Mouse (Mus musculus) hindbrain, postnatal 0 days (tissue): ENCODE results near the gene Adamts4. TPM values are rescaled to one million over a fixed set of nuclear protein-coding genes. Genes with fewer than 3 reads are reported as not detected.

ENCODE experiments used
- ATAC-seq: fragments of 200-750 bp; cut with Nextera tagmentation; 2 replicates; pipeline ENCODE4 v1.8.0; 2017; ENCODE audit warnings: mild to moderate bottlenecking, moderate TSS enrichment, moderate library complexity
- DNase-seq: peaks from one replicate; pipeline ENCODE4 v3.0.0-alpha.2; 2015; ENCODE audit warnings: low spot score
- H3K27ac ChIP-seq: fragments of 300-500 bp; sonication (generic); 2 replicates; pipeline ENCODE4 v1.5.1; 2014; ENCODE audit warnings: mild to moderate bottlenecking
- H3K27me3 ChIP-seq: fragments of 300-500 bp; sonication (generic); 2 replicates; pipeline ENCODE4 v1.6.1; 2014; ENCODE audit warnings: low read length, mixed read lengths; ENCODE audit not compliant: insufficient read depth
- H3K36me3 ChIP-seq: fragments of 300-500 bp; sonication (generic); 2 replicates; pipeline ENCODE4 v1.6.1; 2014; ENCODE audit warnings: low read length, mixed read lengths; ENCODE audit not compliant: insufficient read depth
- H3K4me1 ChIP-seq: fragments of 300-500 bp; sonication (generic); 2 replicates; pipeline ENCODE4 v1.6.1; 2014; ENCODE audit warnings: antibody characterized with exemption, low read length, mixed read lengths; ENCODE audit not compliant: insufficient read depth
- H3K4me2 ChIP-seq: fragments of 300-500 bp; sonication (generic); 2 replicates; pipeline ENCODE4 v1.6.1; 2014; ENCODE audit warnings: low read depth, mild to moderate bottlenecking, low read length, moderate library complexity, mixed read lengths
- H3K4me3 ChIP-seq: fragments of 300-500 bp; sonication (generic); 2 replicates; pipeline ENCODE4 v1.5.1; 2014; ENCODE audit warnings: low read length
- H3K9ac ChIP-seq: fragments of 300-500 bp; sonication (generic); replicated peaks from 2 replicates; pipeline ENCODE4 v1.6.1; 2014; ENCODE audit warnings: mild to moderate bottlenecking, low read length, moderate library complexity, mixed read lengths
- H3K9me3 ChIP-seq: fragments of 300-500 bp; sonication (generic); 2 replicates; pipeline ENCODE4 v1.6.1; 2016; ENCODE audit warnings: low read length, mixed read lengths
- CTCF ChIP-seq: IDR thresholded peaks from 2 replicates; pipeline ENCODE4 v1.5.1; 2016; ENCODE audit warnings: antibody characterized with exemption, control low read depth, low read depth
- WGBS: fragments of 180-500 bp; shearing (Covaris S2); extraction: QIAGEN DNeasy Blood & Tissue Kit; methylation state at CpG from one replicate; pipeline ENCODE4 v1.1.7; 2014; 5-methylcytosine and 5-hydroxymethylcytosine counted together
- polyA plus RNA-seq: library from polyadenylated mRNA; unstranded; fragments of >200 nt; fragmentation: Nextera tagmentation; extraction: Ambion mirVana; gene quantifications from 2 replicates; pipeline ENCODE4 v1.2.1, GENCODE M21; 2015
- total RNA-seq: library from RNA; depleted of rRNA; stranded (reverse); fragments of >200 nt; gene quantifications from 2 replicates; pipeline ENCODE4 v1.2.3, GENCODE M21; 2014; rRNA removed

The Adamts4 gene
- total RNA-seq, result 7.4 and 8.9 TPM in 2 replicates
- 4.4 and 5.1 TPM in 2 replicates for polyA plus RNA-seq

DNA sequence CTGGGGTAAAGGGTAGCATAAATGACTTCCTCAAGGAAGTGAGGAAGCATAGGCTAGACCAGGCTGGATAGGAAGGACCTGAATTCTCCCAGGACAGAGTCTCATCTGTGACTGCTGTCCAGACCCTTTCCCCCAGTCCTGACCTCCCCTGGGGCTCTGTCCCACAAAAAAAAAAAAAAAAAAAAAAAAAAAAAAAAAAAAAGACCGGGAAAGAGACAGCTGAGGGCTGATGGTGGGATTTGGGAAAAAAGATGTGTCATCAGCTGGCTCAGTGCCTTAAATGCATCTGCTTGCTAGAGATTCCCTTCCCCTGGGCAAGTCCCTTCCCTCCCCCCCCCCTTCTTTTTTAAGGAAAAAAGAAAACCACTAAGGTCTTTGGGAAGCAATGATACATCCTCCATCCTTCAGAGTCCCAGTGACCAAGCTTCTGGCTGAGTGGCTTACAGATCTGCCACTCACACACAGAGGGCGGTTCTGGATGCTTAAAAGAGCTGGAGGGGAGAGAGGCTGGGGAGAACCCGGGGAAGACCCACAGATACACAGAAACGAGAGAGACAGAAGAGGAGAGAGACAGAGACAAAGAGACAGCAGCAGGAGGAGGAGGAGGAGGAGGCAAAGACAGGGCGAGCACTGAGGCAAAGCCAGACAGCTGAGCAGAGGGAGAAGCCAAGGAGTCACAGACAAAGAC lies at the start of gene Adamts4:
Gene Adamts4, plus strand, starts transcription at position 509 of the 688 bp plus-strand sequence.
- Histone ChIP-seq H3K27ac (peak within 1 kb of the TSS; percentile 64), H3K36me3 (no peaks in the 10 kb centered on the region), H3K9ac (peak within 1 kb of the TSS; percentile 24; the same call in 1 of the 2 replicates), H3K4me2 (peak within 1 kb of the TSS; percentile 58), H3K4me1 (peaks cover 29% of the 10 kb centered on the region), H3K9me3 (no peaks in the 10 kb centered on the region), H3K4me3 (peak within 1 kb of the TSS; percentile 20), H3K27me3 (no peaks in the 10 kb centered on the region)
- 7% methylated on average over 5 of the region's 5 CpGs for WGBS
- TF ChIP-seq CTCF, result no peak
- DNase-seq (peak; percentile 68), ATAC-seq (no peak)

GRCm38 (mm10) chr1:171200769-171201168 lies 49.5 kb upstream of the Adamts4 start:
- WGBS, result 95% methylated on average over 1 of the region's 1 CpGs
- Histone ChIP-seq H3K4me1 (no peaks in the 10 kb centered on the region), H3K9ac (no peak overlapping the region), H3K4me3 (no peak overlapping the region), H3K27ac (no peak overlapping the region), H3K36me3 (no peaks in the 10 kb centered on the region), H3K9me3 (no peaks in the 10 kb centered on the region), H3K4me2 (no peak overlapping the region), H3K27me3 (no peaks in the 10 kb centered on the region; the same call in 1 of the 2 replicates)
- no peak for TF ChIP-seq CTCF
- DNase-seq, result no peak
- ATAC-seq, result no peak

DNA sequence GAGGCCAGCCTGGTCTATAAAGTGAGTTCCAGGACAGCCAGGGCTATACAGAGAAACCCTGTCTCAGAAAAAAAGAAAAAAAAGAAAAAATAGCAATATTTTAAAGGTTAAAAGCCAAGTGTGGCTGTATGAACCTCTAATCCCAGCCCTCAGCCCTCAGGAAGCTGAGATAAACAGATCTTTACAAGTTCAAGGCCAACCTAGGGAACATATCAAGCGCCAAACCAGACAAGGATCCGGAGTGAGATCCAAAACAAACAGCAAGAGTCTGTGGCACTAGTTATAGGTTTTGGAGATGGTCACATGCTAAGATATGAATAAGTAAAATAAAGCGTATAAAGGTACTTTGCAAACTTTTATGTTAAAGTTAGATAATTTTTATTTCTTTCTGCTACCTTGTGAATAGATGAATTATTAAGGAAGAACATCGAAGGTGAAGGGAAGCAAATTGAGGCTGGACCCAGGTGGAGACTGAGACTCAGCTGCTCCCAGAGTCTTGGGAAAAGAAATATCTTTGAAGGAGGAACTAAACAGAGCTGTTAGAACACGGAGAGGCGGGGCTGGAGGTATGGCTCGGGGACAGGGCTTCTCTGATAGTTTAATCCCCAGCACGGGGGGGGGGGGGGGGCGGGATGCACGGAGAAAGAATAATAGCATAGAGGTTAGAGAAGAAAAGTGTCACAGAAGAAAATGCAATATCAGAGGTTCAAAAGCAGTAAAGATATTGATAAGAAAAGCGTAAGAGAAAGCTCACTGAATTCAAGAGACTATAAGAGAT lies 46.6 kb upstream of the Adamts4 start:
- ATAC-seq (no peak), DNase-seq (no peak)
- no peak for TF ChIP-seq CTCF
- H3K4me2 ChIP-seq, result no peak overlapping the region
- H3K36me3 ChIP-seq, result no peaks in the 10 kb centered on the region
- no peak overlapping the region for H3K9ac ChIP-seq
- no peak overlapping the region for H3K27ac ChIP-seq
- H3K9me3 ChIP-seq, result no peaks in the 10 kb centered on the region
- 60% methylated on average over 10 of the region's 11 CpGs for WGBS
- H3K4me1 ChIP-seq, result no peaks in the 10 kb centered on the region
- no peak overlapping the region for H3K4me3 ChIP-seq
- no peaks in the 10 kb centered on the region for H3K27me3 ChIP-seq

DNA sequence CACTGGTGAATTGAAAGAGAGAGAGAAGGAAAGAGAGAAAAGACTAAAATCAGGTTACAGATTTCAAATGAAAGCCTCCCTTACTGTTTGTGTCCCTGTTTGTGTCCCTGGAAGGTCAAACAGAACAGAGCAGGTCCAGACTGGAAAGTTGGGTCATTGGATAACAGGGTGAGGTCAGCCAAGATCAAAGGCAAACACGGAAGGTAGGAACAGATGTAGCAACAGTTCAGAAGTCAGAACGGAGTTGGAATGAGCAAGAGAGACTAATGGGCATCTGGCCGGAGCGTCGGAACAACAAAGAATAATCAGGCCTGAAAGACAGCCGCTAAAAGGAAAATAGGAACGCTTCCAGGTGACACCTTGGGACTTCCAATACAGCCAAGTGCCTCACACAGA lies 46.0 kb upstream of the Adamts4 start:
- Histone ChIP-seq H3K4me3 (no peak overlapping the region), H3K27ac (no peak overlapping the region), H3K4me2 (no peak overlapping the region), H3K9ac (no peak overlapping the region), H3K27me3 (no peaks in the 10 kb centered on the region), H3K9me3 (no peaks in the 10 kb centered on the region), H3K4me1 (no peaks in the 10 kb centered on the region), H3K36me3 (no peaks in the 10 kb centered on the region)
- no peak for TF ChIP-seq CTCF
- DNase-seq (no peak), ATAC-seq (no peak)
- WGBS, result 72% methylated on average over 7 of the region's 7 CpGs

- Histone ChIP-seq H3K9me3 (no peaks in the 10 kb centered on the region), H3K4me2 (no peak overlapping the region), H3K36me3 (no peaks in the 10 kb centered on the region), H3K27ac (no peak overlapping the region), H3K4me3 (no peak overlapping the region), H3K4me1 (no peaks in the 10 kb centered on the region), H3K27me3 (no peaks in the 10 kb centered on the region), H3K9ac (no peak overlapping the region)
- WGBS, result 63% methylated on average over 6 of the region's 6 CpGs
- no peak for TF ChIP-seq CTCF
- DNase-seq (no peak), ATAC-seq (0 out of 2 replicates have a peak, but pooled peaks have one; percentile 27)
These were observed 44.3 kb upstream of the Adamts4 start for GRCm38 (mm10) chr1:171205704-171206493.

DNA sequence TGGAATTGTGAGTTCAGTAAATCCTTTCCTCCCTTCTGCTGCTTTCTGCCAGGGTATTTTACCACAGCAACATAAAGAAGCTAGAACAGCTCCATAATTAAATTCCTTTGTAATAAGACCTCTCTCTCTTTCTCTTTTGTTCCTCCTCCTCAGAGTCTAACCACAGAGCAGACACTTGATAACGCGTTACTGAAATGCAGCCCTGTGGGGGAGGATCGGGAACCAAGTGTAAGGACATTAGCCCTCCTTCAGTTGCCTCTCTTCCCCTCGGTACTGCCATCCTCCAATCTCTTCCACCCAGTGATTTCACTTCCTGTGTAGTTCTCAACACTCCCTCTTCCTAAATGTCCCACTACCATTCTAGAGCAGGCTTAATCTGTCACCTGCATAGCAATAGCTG lies 40.8 kb upstream of the Adamts4 start:
- Histone ChIP-seq H3K36me3 (no peaks in the 10 kb centered on the region), H3K9ac (no peak overlapping the region), H3K27me3 (no peaks in the 10 kb centered on the region), H3K27ac (no peak overlapping the region), H3K9me3 (no peaks in the 10 kb centered on the region), H3K4me1 (no peaks in the 10 kb centered on the region), H3K4me2 (no peak overlapping the region), H3K4me3 (no peak overlapping the region)
- no peak for ATAC-seq
- WGBS, result 18% methylated on average over 4 of the region's 4 CpGs
- no peak for TF ChIP-seq CTCF
- DNase-seq, result no peak
